Mouse (Mus musculus) small intestine, adult 2 months (tissue): ENCODE data around the gene Map7. TPM values are rescaled to one million over a fixed set of nuclear protein-coding genes. Genes with fewer than 3 reads are reported as not detected.

Experiments
- H3K27ac ChIP-seq: fragments of 200-500 bp; 2 replicates; pipeline ENCODE4 v1.5.1; 2012; ENCODE audit warnings: low read depth, low read length, control low read depth, inconsistent platforms; ENCODE audit not compliant: insufficient read depth
- H3K27me3 ChIP-seq: fragments of 200-500 bp; 2 replicates; pipeline ENCODE4 v1.6.1; 2012; ENCODE audit warnings: mild to moderate bottlenecking, moderate library complexity, low read length, inconsistent platforms; ENCODE audit not compliant: control insufficient read depth, insufficient read depth
- H3K36me3 ChIP-seq: fragments of 200-500 bp; 2 replicates; pipeline ENCODE4 v1.6.1; 2012; ENCODE audit warnings: mild to moderate bottlenecking, low read length, control low read depth, inconsistent platforms; ENCODE audit not compliant: control insufficient read depth, insufficient read depth
- H3K4me1 ChIP-seq: fragments of 200-500 bp; 2 replicates; pipeline ENCODE4 v1.6.1; 2012; ENCODE audit warnings: low read length, inconsistent platforms, mixed read lengths; ENCODE audit not compliant: control insufficient read depth, insufficient read depth, insufficient read length
- H3K4me3 ChIP-seq: fragments of 200-500 bp; 2 replicates; pipeline ENCODE4 v1.5.1; 2012; ENCODE audit warnings: low read depth, mild to moderate bottlenecking, control low read depth, inconsistent platforms, low read length, moderate library complexity
- CTCF ChIP-seq: fragments of 200-500 bp; IDR thresholded peaks from 2 replicates; pipeline ENCODE4 v1.5.1; 2012; ENCODE audit warnings: low read depth, mild to moderate bottlenecking, control low read depth, inconsistent platforms, low read length, moderate library complexity, mixed read lengths; ENCODE audit not compliant: insufficient replicate concordance, insufficient read length; ENCODE audit errors: extremely low read depth
- POLR2A ChIP-seq: fragments of 200-500 bp; IDR thresholded peaks from 2 replicates; pipeline ENCODE4 v1.6.1; 2012; ENCODE audit warnings: low read depth, mild to moderate bottlenecking, control low read depth, inconsistent platforms, low read length, moderate library complexity
- WGBS: fragments of 180-500 bp; shearing (Covaris S2); methylation state at CpG from one replicate; pipeline ENCODE4 v1.1.7; 2018; 5-methylcytosine and 5-hydroxymethylcytosine counted together
- polyA plus RNA-seq: library from polyadenylated mRNA; depleted of rRNA; stranded (reverse); fragments of >200 nt; gene quantifications from 2 replicates; pipeline ENCODE4 v1.2.3, GENCODE M21; 2012

Gene Map7
- polyA plus RNA-seq, 1 experiment: 40.8 TPM

- 64% methylated on average over 3 of the region's 3 CpGs for WGBS
- Histone ChIP-seq H3K27me3 (no peaks in the 10 kb centered on the region), H3K36me3 (no peaks in the 10 kb centered on the region), H3K27ac (peak overlapping the region; percentile 38; the same call in 1 of the 2 replicates), H3K4me1 (peaks cover 29% of the 10 kb centered on the region), H3K4me3 (no peak overlapping the region)
- TF ChIP-seq POLR2A: no peak
- no peak for TF ChIP-seq CTCF
Observed at GRCm38 (mm10) chr10:20201236-20201635, 53.0 kb downstream of the Map7 start.

GRCm38 (mm10) chr10:20202171-20202570 lies 53.9 kb downstream of the Map7 start:
- WGBS: 17% methylated on average over 9 of the region's 9 CpGs
- peaks cover 32% of the 10 kb centered on the region for H3K4me1 ChIP-seq
- no peak overlapping the region for H3K4me3 ChIP-seq
- no peak for TF ChIP-seq CTCF
- no peak for TF ChIP-seq POLR2A
- H3K36me3 ChIP-seq: no peaks in the 10 kb centered on the region
- H3K27me3 ChIP-seq: no peaks in the 10 kb centered on the region
- H3K27ac ChIP-seq: peak overlapping the region; percentile 33

- TF ChIP-seq POLR2A (no peak), CTCF (no peak)
- Histone ChIP-seq H3K36me3 (no peaks in the 10 kb centered on the region), H3K27ac (peak overlapping the region; percentile 73)
Observed at GRCm38 (mm10) chr10:20202818-20203217, 54.5 kb downstream of the Map7 start.

GRCm38 (mm10) chr10:20203502-20203901 lies 55.2 kb downstream of the Map7 start:
- Histone ChIP-seq H3K27me3 (no peaks in the 10 kb centered on the region), H3K27ac (peak overlapping the region; percentile 72), H3K4me3 (no peak overlapping the region), H3K36me3 (no peaks in the 10 kb centered on the region), H3K4me1 (peaks cover 35% of the 10 kb centered on the region)
- WGBS: 38% methylated on average over 6 of the region's 6 CpGs
- TF ChIP-seq POLR2A: no peak
- no peak for TF ChIP-seq CTCF

More at GRCm38 (mm10) chr10:20202818-20203217, 54.5 kb downstream of the Map7 start:
- H3K27me3 ChIP-seq: no peaks in the 10 kb centered on the region
- H3K4me1 ChIP-seq: peaks cover 32% of the 10 kb centered on the region
- H3K4me3 ChIP-seq: no peak overlapping the region
- 49% methylated on average over 6 of the region's 6 CpGs for WGBS

GRCm38 (mm10) chr10:20204696-20205431 lies 56.6 kb downstream of the Map7 start:
- H3K27me3 ChIP-seq: no peaks in the 10 kb centered on the region
- no peaks in the 10 kb centered on the region for H3K36me3 ChIP-seq
- H3K27ac ChIP-seq: no peak overlapping the region
- TF ChIP-seq CTCF (no peak), POLR2A (no peak)
- H3K4me1 ChIP-seq: peaks cover 35% of the 10 kb centered on the region
- H3K4me3 ChIP-seq: no peak overlapping the region
- 38% methylated on average over 20 of the region's 20 CpGs for WGBS

- H3K4me3 ChIP-seq: no peak overlapping the region
- H3K36me3 ChIP-seq: no peaks in the 10 kb centered on the region
- H3K27me3 ChIP-seq: no peaks in the 10 kb centered on the region
- 78% methylated on average over 7 of the region's 7 CpGs for WGBS
- H3K27ac ChIP-seq: no peak overlapping the region
- TF ChIP-seq CTCF (no peak), POLR2A (no peak)
- peaks cover 29% of the 10 kb centered on the region for H3K4me1 ChIP-seq
Observed at GRCm38 (mm10) chr10:20206966-20207365, 58.7 kb downstream of the Map7 start.

- peak overlapping the region; percentile 72 for H3K27ac ChIP-seq
- no peak overlapping the region for H3K4me3 ChIP-seq
- 0 out of 2 replicates have a peak, but pooled peaks cover 1% of the 10 kb centered on the region for H3K36me3 ChIP-seq
- peaks cover 12% of the 10 kb centered on the region for H3K4me1 ChIP-seq
- WGBS: 32% methylated on average over 5 of the region's 5 CpGs
- TF ChIP-seq CTCF (no peak), POLR2A (no peak)
- no peaks in the 10 kb centered on the region for H3K27me3 ChIP-seq
Observed at GRCm38 (mm10) chr10:20209609-20210341, 61.5 kb downstream of the Map7 start.
